In the genomic region with DNA sequence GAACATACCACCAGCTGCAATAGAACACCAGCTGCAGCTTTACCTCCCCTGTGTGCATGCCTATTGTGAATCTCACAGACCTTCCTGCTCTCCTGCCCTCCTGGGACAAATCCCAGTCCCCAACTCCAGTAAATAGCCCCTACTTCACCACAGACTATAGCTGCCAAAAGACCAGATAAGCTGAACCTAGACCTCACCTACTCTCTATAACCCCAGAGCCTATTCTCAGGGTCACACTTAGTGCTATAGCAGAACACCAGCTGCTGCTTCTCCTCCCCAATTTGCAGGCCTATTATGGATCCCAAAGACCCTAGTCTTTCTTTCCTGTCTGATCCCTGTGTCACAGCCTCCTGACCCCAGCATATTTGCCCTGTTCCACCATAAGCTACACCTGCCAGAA, we compare ENCODE assay signal across 17 mouse cellular contexts.
"Had no signal": no experiment of that assay in that cellular context is flagged by ENCODE, and none has a peak within 500 bp of the region (broad histone marks: within the 10 kb centered on the region; RNA-seq: fewer than 3 reads in every experiment).

No protein-coding gene starts in this region.

- ATAC-seq: midbrain, embryonic 15.5 days had no signal

- H3K9ac ChIP-seq: lung, embryonic 14.5 days; midbrain, embryonic 15.5 days; neural tube, embryonic 13.5 days; neural tube, embryonic 15.5 days had no signal

- H3K4me3 ChIP-seq: midbrain, embryonic 10.5 days; midbrain, embryonic 15.5 days; myocyte; neural tube, embryonic 13.5 days; neural tube, embryonic 15.5 days had no signal

- DNase-seq: lung, adult 18-20 months; lung, embryonic 14.5 days; lung, postnatal 10 days; lung, postnatal 4 days; retina, postnatal 1 day; right cerebral cortex, adult 18-20 months; right cerebral cortex, postnatal 25 days; right cerebral cortex, postnatal 4 days; spleen, adult 18-20 months; thymus, adult 18-20 months; thymus, postnatal 14 days; thymus, postnatal 36 days had no signal

- H3K36me3 ChIP-seq: midbrain, embryonic 10.5 days; midbrain, embryonic 15.5 days; neural tube, embryonic 13.5 days; neural tube, embryonic 15.5 days had no signal

- H3K4me1 ChIP-seq: midbrain, embryonic 10.5 days; midbrain, embryonic 15.5 days; neural tube, embryonic 13.5 days; neural tube, embryonic 15.5 days had no signal

- H3K4me2 ChIP-seq: lung, embryonic 14.5 days; midbrain, embryonic 15.5 days; neural tube, embryonic 13.5 days; neural tube, embryonic 15.5 days had no signal

- H3K9me3 ChIP-seq: midbrain, embryonic 10.5 days; midbrain, embryonic 15.5 days; neural tube, embryonic 13.5 days; neural tube, embryonic 15.5 days had no signal

- H3K27me3 ChIP-seq: midbrain, embryonic 15.5 days; neural tube, embryonic 13.5 days; neural tube, embryonic 15.5 days had no signal

- H3K27ac ChIP-seq: midbrain, embryonic 10.5 days; midbrain, embryonic 15.5 days; neural tube, embryonic 13.5 days; neural tube, embryonic 15.5 days had no signal
